Mouse (Mus musculus) heart, embryonic 16.5 days (tissue): ENCODE measurements around the gene Gm20388. TPM values are rescaled to one million over a fixed set of nuclear protein-coding genes. Genes with fewer than 3 reads are reported as not detected.

Experiments
- ATAC-seq: fragments of 200-750 bp; cut with Nextera tagmentation; replicated peaks from 2 replicates; pipeline ENCODE4 v1.8.0; 2017; ENCODE audit warnings: moderate number of reproducible peaks; ENCODE audit not compliant: insufficient read depth, low FRiP score; ENCODE audit errors: extremely low read depth
- H3K27ac ChIP-seq: fragments of 300-500 bp; sonication (generic); 2 replicates; pipeline ENCODE4 v1.5.1; 2014; ENCODE audit warnings: mild to moderate bottlenecking, low read length, control low read depth, moderate library complexity
- H3K27me3 ChIP-seq: fragments of 300-500 bp; sonication (generic); 2 replicates; pipeline ENCODE4 v1.6.1; 2014; ENCODE audit warnings: low read length, mixed read lengths; ENCODE audit not compliant: control insufficient read depth, insufficient read depth
- H3K36me3 ChIP-seq: fragments of 300-500 bp; sonication (generic); 2 replicates; pipeline ENCODE4 v1.6.1; 2014; ENCODE audit not compliant: control insufficient read depth, insufficient read depth
- H3K4me1 ChIP-seq: fragments of 300-500 bp; sonication (generic); 2 replicates; pipeline ENCODE4 v1.6.1; 2014; ENCODE audit warnings: low read length, mixed read lengths; ENCODE audit not compliant: control insufficient read depth, insufficient read depth
- H3K4me2 ChIP-seq: fragments of 300-500 bp; sonication (generic); 2 replicates; pipeline ENCODE4 v1.6.1; 2014; ENCODE audit warnings: low read depth, mild to moderate bottlenecking, control low read depth, low read length
- H3K4me3 ChIP-seq: fragments of 300-500 bp; sonication (generic); 2 replicates; pipeline ENCODE4 v1.5.1; 2014; ENCODE audit warnings: mild to moderate bottlenecking, control low read depth, low read length
- H3K9ac ChIP-seq: fragments of 300-500 bp; sonication (generic); 2 replicates; pipeline ENCODE4 v1.6.1; 2014; ENCODE audit warnings: low read length, control low read depth
- H3K9me3 ChIP-seq: fragments of 300-500 bp; sonication (generic); replicated peaks from 2 replicates; pipeline ENCODE4 v1.6.1; 2016; ENCODE audit warnings: low read length; ENCODE audit not compliant: control insufficient read depth
- WGBS: fragments of 180-500 bp; shearing (Covaris S2); extraction: QIAGEN DNeasy Blood & Tissue Kit; methylation state at CpG from one replicate; pipeline ENCODE4 v1.1.7; 2014; 5-methylcytosine and 5-hydroxymethylcytosine counted together
- polyA plus RNA-seq: library from polyadenylated mRNA; unstranded; fragments of >200 nt; fragmentation: Nextera tagmentation; extraction: Ambion mirVana; gene quantifications from 2 replicates; pipeline ENCODE4 v1.2.1, GENCODE M21; 2015

Gm20388 gene
- polyA plus RNA-seq, 1 experiment from 2014 or later = 4.5 TPM

GRCm38 (mm10) chr8:123633801-123634200 lies 3723.2 kb downstream of the Gm20388 start:
- peaks cover 7% of the 10 kb centered on the region for H3K4me1 ChIP-seq
- H3K27me3 ChIP-seq = no peaks in the 10 kb centered on the region
- H3K4me2 ChIP-seq = no peak overlapping the region
- H3K27ac ChIP-seq = peak overlapping the region; percentile 61; the same call in 1 of the 2 replicates
- no peaks in the 10 kb centered on the region for H3K9me3 ChIP-seq
- H3K36me3 ChIP-seq = no peaks in the 10 kb centered on the region
- no peak overlapping the region for H3K4me3 ChIP-seq
- H3K9ac ChIP-seq = no peak overlapping the region
- 45% methylated on average over 7 of the region's 7 CpGs for WGBS
- no peak for ATAC-seq

- H3K4me3 ChIP-seq = no peak overlapping the region
- no peak for ATAC-seq
- 28% methylated on average over 3 of the region's 3 CpGs for WGBS
- H3K27ac ChIP-seq = peak overlapping the region; percentile 61
- H3K36me3 ChIP-seq = no peaks in the 10 kb centered on the region
- H3K27me3 ChIP-seq = no peaks in the 10 kb centered on the region
- H3K4me2 ChIP-seq = no peak overlapping the region
- no peaks in the 10 kb centered on the region for H3K9me3 ChIP-seq
- H3K4me1 ChIP-seq = peaks cover 2% of the 10 kb centered on the region; the same call in 1 of the 2 replicates
- no peak overlapping the region for H3K9ac ChIP-seq
Measured at GRCm38 (mm10) chr8:123634395-123635131, 3723.9 kb downstream of the Gm20388 start.

- H3K9ac ChIP-seq = no peak overlapping the region
- 60% methylated on average over 11 of the region's 11 CpGs for WGBS
- H3K4me1 ChIP-seq = peaks cover 2% of the 10 kb centered on the region; the same call in 1 of the 2 replicates
- H3K4me3 ChIP-seq = no peak overlapping the region
- H3K36me3 ChIP-seq = no peaks in the 10 kb centered on the region
- no peak overlapping the region for H3K4me2 ChIP-seq
- no peak for ATAC-seq
- no peaks in the 10 kb centered on the region for H3K9me3 ChIP-seq
- no peak overlapping the region for H3K27ac ChIP-seq
- no peaks in the 10 kb centered on the region for H3K27me3 ChIP-seq
Measured at GRCm38 (mm10) chr8:123635671-123636070, 3725.0 kb downstream of the Gm20388 start.

GRCm38 (mm10) chr8:123643330-123644051 lies 3732.8 kb downstream of the Gm20388 start:
- peak overlapping the region; percentile 27; the same call in 1 of the 2 replicates for H3K4me3 ChIP-seq
- H3K9ac ChIP-seq = no peak overlapping the region
- no peak overlapping the region for H3K27ac ChIP-seq
- H3K4me2 ChIP-seq = peak overlapping the region; percentile 53
- peaks cover 9% of the 10 kb centered on the region; the same call in 1 of the 2 replicates for H3K27me3 ChIP-seq
- no peaks in the 10 kb centered on the region for H3K9me3 ChIP-seq
- no peak for ATAC-seq
- no peaks in the 10 kb centered on the region for H3K36me3 ChIP-seq
- 18% methylated on average over 25 of the region's 25 CpGs for WGBS
- H3K4me1 ChIP-seq = no peaks in the 10 kb centered on the region

GRCm38 (mm10) chr8:123645229-123645628 lies 3734.6 kb downstream of the Gm20388 start:
- Histone ChIP-seq H3K27me3 (peaks cover 9% of the 10 kb centered on the region; the same call in 1 of the 2 replicates), H3K4me1 (no peaks in the 10 kb centered on the region), H3K27ac (no peak overlapping the region), H3K9ac (no peak overlapping the region), H3K9me3 (no peaks in the 10 kb centered on the region), H3K4me2 (no peak overlapping the region), H3K36me3 (no peaks in the 10 kb centered on the region), H3K4me3 (no peak overlapping the region)
- 77% methylated on average over 9 of the region's 9 CpGs for WGBS
- no peak for ATAC-seq

- Histone ChIP-seq H3K4me1 (peaks cover 4% of the 10 kb centered on the region; the same call in 1 of the 2 replicates), H3K27ac (peak overlapping the region; percentile 58), H3K9ac (no peak overlapping the region), H3K36me3 (no peaks in the 10 kb centered on the region), H3K4me3 (no peak overlapping the region), H3K27me3 (peaks cover 9% of the 10 kb centered on the region; the same call in 1 of the 2 replicates), H3K4me2 (no peak overlapping the region), H3K9me3 (no peaks in the 10 kb centered on the region)
- WGBS = 53% methylated on average over 17 of the region's 17 CpGs
- ATAC-seq = peak; percentile 28
Measured at GRCm38 (mm10) chr8:123648245-123649170, 3737.9 kb downstream of the Gm20388 start.

- Histone ChIP-seq H3K9me3 (no peaks in the 10 kb centered on the region), H3K4me1 (peaks cover 4% of the 10 kb centered on the region; the same call in 1 of the 2 replicates), H3K4me3 (no peak overlapping the region), H3K36me3 (no peaks in the 10 kb centered on the region), H3K27me3 (peaks cover 6% of the 10 kb centered on the region; the same call in 1 of the 2 replicates), H3K9ac (no peak overlapping the region), H3K27ac (no peak overlapping the region), H3K4me2 (no peak overlapping the region)
- no peak for ATAC-seq
- 83% methylated on average over 12 of the region's 12 CpGs for WGBS
Measured at GRCm38 (mm10) chr8:123649483-123649882, 3738.8 kb downstream of the Gm20388 start.

GRCm38 (mm10) chr8:123651390-123652098 lies 3740.9 kb downstream of the Gm20388 start:
- H3K36me3 ChIP-seq = peaks cover 3% of the 10 kb centered on the region; the same call in 1 of the 2 replicates
- H3K4me1 ChIP-seq = peaks cover 9% of the 10 kb centered on the region
- no peak overlapping the region for H3K27ac ChIP-seq
- ATAC-seq = no peak
- H3K9me3 ChIP-seq = no peaks in the 10 kb centered on the region
- WGBS = 58% methylated on average over 5 of the region's 5 CpGs
- 0 out of 2 replicates have a peak, but pooled peaks cover 2% of the 10 kb centered on the region for H3K27me3 ChIP-seq
- no peak overlapping the region for H3K9ac ChIP-seq
- H3K4me2 ChIP-seq = no peak overlapping the region
- H3K4me3 ChIP-seq = no peak overlapping the region
